9 mouse cellular contexts compared by ENCODE assay signal in genomic region chr13:41134901-41135300, GRCm38 (mm10). TPM values are rescaled to one million over a fixed set of nuclear protein-coding genes. Genes with fewer than 3 reads are reported as not detected.
DNase-seq lines count a peak whose midpoint lies in the region; ATAC-seq lines count a peak whose summit lies in the region.
"Had no signal": no experiment of that assay in that cellular context is flagged by ENCODE, and none has a peak within 500 bp of the region (broad histone marks: within the 10 kb centered on the region; RNA-seq: fewer than 3 reads in every experiment).

No protein-coding gene starts in this region.

- DNase-seq in liver = peak; percentile 72
- DNase-seq in adrenal gland, adult 18-20 months (ENCODE audit: low spot score in 2 of 2) = peak; percentile 62 to 66
- DNase-seq in limb, embryonic 11.5 days (ENCODE audit: low spot score) = peak; percentile 85
- DNase-seq in retina, embryonic 14.5 days (ENCODE audit: low spot score) = peak; percentile 92
- peak; percentile 57 for DNase-seq in yolk sac, embryonic 10.5 days (ENCODE audit: low spot score)

- H3K9me3 ChIP-seq in liver, embryonic 12.5 days (replicated peaks) = no peaks in the 10 kb centered on the region
- no peaks in the 10 kb centered on the region for H3K9me3 ChIP-seq in limb, embryonic 11.5 days (ENCODE audit: control insufficient read depth, low read length)
- H3K9me3 ChIP-seq: neural tube, embryonic 13.5 days had no signal

- no peaks in the 10 kb centered on the region for H3K36me3 ChIP-seq in liver, embryonic 12.5 days
- H3K36me3 ChIP-seq in limb, embryonic 11.5 days (ENCODE audit: control insufficient read depth, insufficient read depth, low read length) = no peaks in the 10 kb centered on the region
- H3K36me3 ChIP-seq: neural tube, embryonic 13.5 days had no signal

- WGBS in liver, embryonic 12.5 days (ENCODE audit: insufficient replicate concordance) = 7% methylated on average over 6 of the region's 6 CpGs
- WGBS in limb, embryonic 11.5 days = 11% methylated on average over 6 of the region's 6 CpGs

- H3K4me3 ChIP-seq in liver, embryonic 12.5 days = no peak overlapping the region
- H3K4me3 ChIP-seq in limb, embryonic 11.5 days (ENCODE audit: low read depth, low read length) = no peak overlapping the region
- H3K4me3 ChIP-seq: neural tube, embryonic 13.5 days had no signal

- H3K9ac ChIP-seq in liver, embryonic 12.5 days = no peak overlapping the region
- H3K9ac ChIP-seq in limb, embryonic 11.5 days (ENCODE audit: low read length) = no peak overlapping the region
- H3K9ac ChIP-seq: neural tube, embryonic 13.5 days had no signal

- no peak for ATAC-seq in liver, embryonic 12.5 days
- ATAC-seq in common myeloid progenitor, adult 5-6 weeks (replicated peaks; ENCODE audit: low read depth, poor library complexity, severe bottlenecking) = peak; percentile 83
- peak; percentile 53 to 56; a peak in 3 of 4 replicates for ATAC-seq in hematopoietic stem cell, adult 5-6 weeks (replicated peaks in 1 of 2; ENCODE audit: insufficient read depth in 1 of 2, low FRiP score in 2 of 2, low TSS enrichment in 1 of 2, low read depth in 1 of 2, poor library complexity in 2 of 2, severe bottlenecking in 2 of 2)
- ATAC-seq in limb, embryonic 11.5 days (ENCODE audit: insufficient number of reproducible peaks, low FRiP score, low TSS enrichment, low read depth) = no peak

- H3K4me1 ChIP-seq in liver, embryonic 12.5 days = no peaks in the 10 kb centered on the region
- H3K4me1 ChIP-seq in limb, embryonic 11.5 days (ENCODE audit: control insufficient read depth, insufficient read depth, low read length) = no peaks in the 10 kb centered on the region
- H3K4me1 ChIP-seq: neural tube, embryonic 13.5 days had no signal

- H3K4me2 ChIP-seq in liver, embryonic 12.5 days = no peak overlapping the region
- no peak overlapping the region for H3K4me2 ChIP-seq in limb, embryonic 11.5 days (ENCODE audit: low read depth, severe bottlenecking)
- H3K4me2 ChIP-seq: neural tube, embryonic 13.5 days had no signal

- peaks cover 3% of the 10 kb centered on the region; the same call in 1 of the 2 replicates for H3K27me3 ChIP-seq in liver, embryonic 12.5 days (replicated peaks)
- H3K27me3 ChIP-seq in limb, embryonic 11.5 days (ENCODE audit: control insufficient read depth, insufficient read depth, low read length) = no peaks in the 10 kb centered on the region
- H3K27me3 ChIP-seq: neural tube, embryonic 13.5 days had no signal

- H3K27ac ChIP-seq in liver, embryonic 12.5 days = no peak overlapping the region
- no peak overlapping the region for H3K27ac ChIP-seq in limb, embryonic 11.5 days (replicated peaks; ENCODE audit: low read depth, low read length)
- H3K27ac ChIP-seq: neural tube, embryonic 13.5 days had no signal

RNA-seq across cellular contexts. Expression of gene Sycp2l, which starts 20.8 kb away (rescaled TPM):
- polyA plus RNA-seq in liver, embryonic 12.5 days (2016; fragmentation: Nextera tagmentation; extraction: Ambion mirVana) = not detected in 2 replicates
- total RNA-seq in adrenal gland, adult 18-20 months (2021) = not detected
- total RNA-seq in common myeloid progenitor, adult 5-6 weeks (2017) = not detected in 2 replicates
- 0.25 TPM in 1 of 2 replicates, not detected in the other for total RNA-seq in hematopoietic stem cell, adult 5-6 weeks (2017)
- not detected in 2 replicates for polyA plus RNA-seq in limb, embryonic 11.5 days (2014; fragmentation: Nextera tagmentation; extraction: Ambion mirVana)
- polyA plus RNA-seq: neural tube, embryonic 13.5 days had no signal

RNA-seq across cellular contexts. Expression of gene Gcm2, which starts 24.1 kb away (rescaled TPM):
- polyA plus RNA-seq in liver, embryonic 12.5 days (2016; fragmentation: Nextera tagmentation; extraction: Ambion mirVana) = not detected in 2 replicates
- not detected for total RNA-seq in adrenal gland, adult 18-20 months (2021)
- not detected in 2 replicates for total RNA-seq in common myeloid progenitor, adult 5-6 weeks (2017)
- total RNA-seq in hematopoietic stem cell, adult 5-6 weeks (2017) = not detected in 2 replicates
- not detected in 2 replicates for polyA plus RNA-seq in limb, embryonic 11.5 days (2014; fragmentation: Nextera tagmentation; extraction: Ambion mirVana)
- polyA plus RNA-seq: neural tube, embryonic 13.5 days had no signal

RNA-seq across cellular contexts. Expression of gene Mak, which starts 55.4 kb away (rescaled TPM):
- polyA plus RNA-seq in liver, embryonic 12.5 days (2016; fragmentation: Nextera tagmentation; extraction: Ambion mirVana) = 0.15 and 0.28 TPM in 2 replicates
- under 1 TPM; 0.10 to 0.42 TPM for total RNA-seq in adrenal gland, adult 18-20 months (2021)
- total RNA-seq in common myeloid progenitor, adult 5-6 weeks (2017) = not detected in 2 replicates
- not detected in 2 replicates for total RNA-seq in hematopoietic stem cell, adult 5-6 weeks (2017)
- 0.57 and 1.0 TPM in 2 replicates for polyA plus RNA-seq in limb, embryonic 11.5 days (2014; fragmentation: Nextera tagmentation; extraction: Ambion mirVana)

Comparison
In these comparisons a context has a peak if more than half of its experiments do, and no peak if none do; other contexts are left out.
1. ATAC-seq: peak in common myeloid progenitor, adult 5-6 weeks (single experiment) and hematopoietic stem cell, adult 5-6 weeks (2 of 2); none in liver, embryonic 12.5 days (single experiment) and limb, embryonic 11.5 days (single experiment).
2. Peak in every context shown above with its lines, with median percentiles within 50 percentile points of each other: DNase-seq.